Mouse (Mus musculus) midbrain, embryonic 12.5 days (tissue): ENCODE results near the gene Tnfrsf25. TPM values are rescaled to one million over a fixed set of nuclear protein-coding genes. Genes with fewer than 3 reads are reported as not detected.

Experiments used
- ATAC-seq: fragments of 200-750 bp; cut with Nextera tagmentation; 2 replicates; pipeline ENCODE4 v1.8.0; 2017; ENCODE audit warnings: low read depth, moderate TSS enrichment, moderate library complexity; ENCODE audit not compliant: low FRiP score
- H3K27ac ChIP-seq: fragments of 300-500 bp; sonication (generic); replicated peaks from 2 replicates; pipeline ENCODE4 v1.5.1; 2016; ENCODE audit warnings: mild to moderate bottlenecking
- H3K27me3 ChIP-seq: fragments of 300-500 bp; sonication (generic); 2 replicates; pipeline ENCODE4 v1.6.1; 2016; ENCODE audit warnings: mild to moderate bottlenecking
- H3K36me3 ChIP-seq: fragments of 300-500 bp; sonication (generic); 2 replicates; pipeline ENCODE4 v1.6.1; 2016
- H3K4me1 ChIP-seq: fragments of 300-500 bp; sonication (generic); 2 replicates; pipeline ENCODE4 v1.6.1; 2016
- H3K4me2 ChIP-seq: fragments of 300-500 bp; sonication (generic); replicated peaks from 2 replicates; pipeline ENCODE4 v1.6.1; 2016; ENCODE audit warnings: mild to moderate bottlenecking, moderate library complexity
- H3K4me3 ChIP-seq: fragments of 300-500 bp; sonication (generic); 2 replicates; pipeline ENCODE4 v1.5.1; 2016; ENCODE audit warnings: mild to moderate bottlenecking
- H3K9ac ChIP-seq: fragments of 300-500 bp; sonication (generic); replicated peaks from 2 replicates; pipeline ENCODE4 v1.6.1; 2016; ENCODE audit warnings: mild to moderate bottlenecking, moderate library complexity
- H3K9me3 ChIP-seq: fragments of 300-500 bp; sonication (generic); 2 replicates; pipeline ENCODE4 v1.6.1; 2016; ENCODE audit warnings: mild to moderate bottlenecking
- WGBS: fragments of 180-500 bp; shearing (Covaris S2); methylation state at CpG from one replicate; pipeline ENCODE4 v1.1.7; 2016; 5-methylcytosine and 5-hydroxymethylcytosine counted together
- polyA plus RNA-seq: library from polyadenylated mRNA; unstranded; fragments of >200 nt; fragmentation: Nextera tagmentation; extraction: Ambion mirVana; gene quantifications from 2 replicates; pipeline ENCODE4 v1.2.1, GENCODE M21; 2016

Gene Tnfrsf25
- polyA plus RNA-seq, 1 experiment from 2014 or later, result 0.83 TPM

DNA sequence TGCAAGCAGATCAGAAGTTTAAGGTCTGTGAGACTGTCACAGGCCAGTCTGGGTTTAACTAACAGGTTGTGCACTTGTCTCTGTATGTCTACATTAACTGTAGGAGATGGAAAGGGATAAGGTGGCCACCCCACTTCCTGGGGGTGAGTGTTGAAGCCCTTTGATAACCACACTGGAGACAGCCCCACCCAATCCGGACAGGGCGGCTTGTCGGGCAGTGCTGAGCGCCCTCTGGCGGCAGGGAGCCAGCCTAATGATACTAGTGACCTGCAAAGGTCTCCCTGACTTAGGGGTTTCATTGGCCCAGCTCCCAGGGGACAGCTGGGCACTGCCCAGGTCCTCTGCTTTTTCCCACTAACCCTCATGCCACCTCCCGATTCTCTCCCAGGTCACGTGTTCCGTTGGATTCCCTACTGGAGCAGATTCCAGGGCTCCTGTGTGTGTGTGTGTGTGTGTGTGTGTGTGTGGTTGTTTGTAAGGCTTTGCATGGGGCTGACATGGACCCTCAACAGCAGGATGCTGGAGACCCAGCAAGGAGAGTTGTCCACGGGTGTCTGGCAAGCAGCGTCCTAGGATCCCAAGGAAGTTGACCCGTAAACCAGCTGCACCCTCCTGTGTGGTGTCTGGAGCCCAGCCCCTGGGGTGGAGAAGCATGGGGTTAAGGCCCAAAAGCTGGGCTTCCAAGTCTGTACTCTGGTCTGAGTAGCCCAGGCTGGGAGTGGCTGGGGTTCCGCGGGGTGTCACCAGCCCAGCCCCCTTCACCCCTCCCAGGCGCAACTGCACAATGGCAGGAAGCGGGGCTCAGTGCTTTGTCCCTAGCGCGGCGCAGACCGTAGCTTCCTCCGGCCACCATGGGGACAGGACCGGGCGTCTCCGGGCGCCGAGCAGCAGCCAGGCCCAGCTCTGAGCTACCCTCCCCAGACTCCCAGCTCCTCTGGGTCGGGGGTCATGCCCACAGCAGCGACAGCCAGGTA lies 19.5 kb upstream of the Tnfrsf25 start:
- Histone ChIP-seq H3K9ac (no peak overlapping the region), H3K4me2 (0 out of 2 replicates have a peak overlapping the region, but pooled peaks have one; percentile 13), H3K4me1 (peaks cover 9% of the 10 kb centered on the region), H3K27me3 (peaks cover 12% of the 10 kb centered on the region), H3K36me3 (no peaks in the 10 kb centered on the region), H3K4me3 (0 out of 2 replicates have a peak overlapping the region, but pooled peaks have one; percentile 3), H3K27ac (no peak overlapping the region), H3K9me3 (no peaks in the 10 kb centered on the region)
- ATAC-seq, result 0 out of 2 replicates have a peak, but pooled peaks have one; percentile 30
- 25% methylated on average over 27 of the region's 27 CpGs for WGBS

DNA sequence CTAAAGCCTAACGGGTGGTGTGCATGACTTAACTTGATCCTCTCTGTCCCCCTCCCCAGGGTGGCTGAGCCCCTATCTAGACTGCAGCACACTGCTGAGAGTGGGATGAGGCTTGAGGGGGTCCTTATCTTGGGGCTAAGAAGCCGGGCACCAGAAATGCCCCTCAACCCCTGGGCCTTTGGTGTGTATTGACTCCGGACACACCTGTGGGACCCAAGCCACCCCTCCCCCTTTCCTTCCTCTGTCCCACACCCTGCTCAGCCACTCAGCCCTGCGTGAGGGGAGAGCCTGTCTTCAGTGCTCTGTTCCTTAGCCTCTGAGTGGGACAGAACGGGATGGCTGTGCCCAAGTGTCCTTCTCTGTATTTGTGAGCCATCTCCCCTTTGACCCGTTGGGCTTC lies 18.8 kb upstream of the Tnfrsf25 start:
- Histone ChIP-seq H3K27ac (no peak overlapping the region), H3K9ac (no peak overlapping the region), H3K27me3 (peaks cover 12% of the 10 kb centered on the region), H3K9me3 (no peaks in the 10 kb centered on the region), H3K36me3 (0 out of 2 replicates have a peak, but pooled peaks cover 2% of the 10 kb centered on the region), H3K4me3 (0 out of 2 replicates have a peak overlapping the region, but pooled peaks have one; percentile 3), H3K4me2 (0 out of 2 replicates have a peak overlapping the region, but pooled peaks have one; percentile 13), H3K4me1 (peaks cover 9% of the 10 kb centered on the region)
- 31% methylated on average over 6 of the region's 6 CpGs for WGBS
- ATAC-seq, result no peak

DNA sequence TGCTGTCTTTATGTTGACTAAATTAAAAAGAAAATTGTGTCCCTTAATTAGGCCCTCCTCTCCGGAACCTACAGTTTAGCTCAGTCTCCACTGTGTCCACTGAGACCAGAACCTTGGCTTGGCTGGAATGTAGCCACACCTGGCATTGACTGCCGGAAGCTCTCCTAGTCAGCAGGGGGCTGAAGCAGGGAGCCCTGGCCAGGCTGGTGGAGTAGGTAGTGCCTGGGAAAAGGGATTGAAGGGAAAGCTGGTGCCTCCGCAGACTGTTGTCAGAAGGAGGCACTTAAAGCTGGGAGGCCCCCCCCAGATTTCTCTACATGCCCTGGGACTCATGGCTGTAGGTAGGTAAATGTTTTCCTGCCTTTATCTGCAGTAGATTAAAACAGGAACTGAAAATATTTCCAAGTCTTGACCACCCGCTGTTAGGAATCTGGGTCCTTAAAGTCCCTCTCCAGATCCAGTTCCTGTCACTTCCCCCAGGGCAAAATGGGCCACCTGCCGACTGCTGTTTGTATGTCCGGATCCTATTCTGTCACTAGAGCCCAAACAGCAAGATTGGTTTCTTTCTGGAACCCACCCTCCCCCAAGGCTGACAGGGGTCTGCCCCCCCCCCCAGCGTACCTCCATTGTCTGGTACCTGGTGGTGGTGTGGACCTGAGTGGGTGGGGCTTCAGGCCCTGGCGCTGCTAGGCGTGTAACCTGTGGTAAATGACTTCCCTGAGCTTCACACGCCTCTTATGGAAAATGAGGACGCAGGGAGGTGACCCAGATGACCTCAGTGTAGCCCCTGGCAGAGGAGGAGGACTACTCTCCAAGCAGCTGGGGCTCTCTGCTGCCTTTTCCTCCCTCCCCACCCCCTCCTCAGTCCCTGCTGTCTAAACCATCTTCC lies 17.6 kb upstream of the Tnfrsf25 start:
- Histone ChIP-seq H3K4me2 (no peak overlapping the region), H3K9me3 (no peaks in the 10 kb centered on the region), H3K36me3 (0 out of 2 replicates have a peak, but pooled peaks cover 3% of the 10 kb centered on the region), H3K4me3 (no peak overlapping the region), H3K4me1 (peaks cover 9% of the 10 kb centered on the region; the same call in 1 of the 2 replicates), H3K9ac (no peak overlapping the region), H3K27ac (no peak overlapping the region), H3K27me3 (peaks cover 12% of the 10 kb centered on the region)
- 24% methylated on average over 11 of the region's 11 CpGs for WGBS
- ATAC-seq, result no peak

DNA sequence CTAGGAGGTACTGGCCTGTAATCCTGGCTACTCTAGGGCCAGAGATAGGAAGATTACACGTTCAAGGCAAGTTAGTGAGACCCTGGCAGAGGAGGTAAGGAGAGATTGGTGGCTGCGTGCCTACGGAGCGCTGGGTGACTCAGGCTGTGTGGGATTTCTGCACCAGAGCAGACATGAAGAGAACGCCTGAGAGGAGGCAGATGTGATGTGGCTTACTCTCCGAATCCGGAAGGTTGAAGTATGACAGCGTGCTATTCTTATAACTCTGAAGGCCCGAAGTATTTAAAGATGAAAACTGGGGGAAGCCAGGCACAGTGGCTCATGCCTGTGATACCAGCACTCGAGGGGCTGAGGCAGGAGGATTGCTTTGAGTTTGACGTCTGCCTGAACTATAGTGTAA lies 15.2 kb upstream of the Tnfrsf25 start:
- Histone ChIP-seq H3K9me3 (no peaks in the 10 kb centered on the region), H3K27ac (no peak overlapping the region), H3K4me1 (peaks cover 9% of the 10 kb centered on the region; the same call in 1 of the 2 replicates), H3K27me3 (peaks cover 12% of the 10 kb centered on the region), H3K4me3 (no peak overlapping the region), H3K4me2 (no peak overlapping the region), H3K9ac (no peak overlapping the region), H3K36me3 (peaks cover 12% of the 10 kb centered on the region; the same call in 1 of the 2 replicates)
- WGBS, result 83% methylated on average over 11 of the region's 11 CpGs
- ATAC-seq, result no peak

DNA sequence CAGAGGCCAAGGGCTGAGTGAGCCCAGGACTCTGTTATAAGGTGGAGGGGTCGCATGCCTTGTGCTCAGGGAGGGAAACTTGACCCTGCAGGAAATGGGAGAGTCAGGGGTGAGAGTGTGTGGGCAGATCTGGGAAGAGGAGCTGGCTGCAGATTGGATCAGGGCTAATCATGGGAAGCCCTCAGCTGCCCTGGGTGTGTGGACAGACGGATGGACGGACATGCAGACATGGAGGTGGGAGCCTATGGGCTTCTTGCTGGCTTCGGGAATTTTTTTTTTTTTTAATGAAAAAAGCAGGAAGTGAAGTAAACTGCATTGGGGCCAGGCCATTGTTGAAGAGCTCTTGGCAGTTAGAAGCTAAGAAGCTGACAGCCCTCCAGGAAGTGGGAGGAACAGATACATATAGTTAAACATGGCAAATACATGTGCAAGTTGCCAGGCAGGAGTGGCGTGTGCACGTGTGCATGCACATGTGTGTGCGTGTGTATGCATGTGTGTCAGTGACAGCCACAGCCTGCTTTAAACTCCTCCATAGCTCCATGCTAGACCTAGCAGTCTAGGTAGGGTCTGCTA lies 14.6 kb upstream of the Tnfrsf25 start:
- H3K27ac ChIP-seq, result no peak overlapping the region
- 85% methylated on average over 7 of the region's 7 CpGs for WGBS

DNA sequence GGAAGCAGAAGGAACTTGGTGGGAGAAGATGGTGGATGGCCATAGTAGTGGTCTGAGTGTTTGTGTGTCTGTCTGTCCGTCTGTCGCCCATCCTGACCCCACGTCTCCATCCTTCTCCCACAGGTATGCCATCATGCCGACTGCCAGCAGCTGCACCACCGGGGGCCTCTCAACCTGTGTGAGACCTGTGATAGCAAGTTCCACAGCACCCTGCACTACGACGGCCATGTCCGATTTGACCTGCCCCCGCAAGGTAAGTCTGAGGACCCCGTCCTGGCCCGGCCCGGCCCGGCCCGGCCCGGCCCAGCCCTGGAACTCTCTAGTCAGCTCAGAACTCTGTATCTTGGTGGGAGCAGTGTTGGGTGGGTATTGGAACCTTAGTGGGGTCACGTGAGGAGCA lies 13.8 kb upstream of the Tnfrsf25 start:
- no peak overlapping the region for H3K4me3 ChIP-seq

More for the DNA sequence above, 14.6 kb upstream of the Tnfrsf25 start:
- Histone ChIP-seq H3K27me3 (peaks cover 10% of the 10 kb centered on the region), H3K4me3 (no peak overlapping the region), H3K4me2 (no peak overlapping the region), H3K9ac (no peak overlapping the region), H3K36me3 (peaks cover 12% of the 10 kb centered on the region; the same call in 1 of the 2 replicates), H3K4me1 (peaks cover 8% of the 10 kb centered on the region; the same call in 1 of the 2 replicates), H3K9me3 (no peaks in the 10 kb centered on the region)
- ATAC-seq, result no peak

DNA sequence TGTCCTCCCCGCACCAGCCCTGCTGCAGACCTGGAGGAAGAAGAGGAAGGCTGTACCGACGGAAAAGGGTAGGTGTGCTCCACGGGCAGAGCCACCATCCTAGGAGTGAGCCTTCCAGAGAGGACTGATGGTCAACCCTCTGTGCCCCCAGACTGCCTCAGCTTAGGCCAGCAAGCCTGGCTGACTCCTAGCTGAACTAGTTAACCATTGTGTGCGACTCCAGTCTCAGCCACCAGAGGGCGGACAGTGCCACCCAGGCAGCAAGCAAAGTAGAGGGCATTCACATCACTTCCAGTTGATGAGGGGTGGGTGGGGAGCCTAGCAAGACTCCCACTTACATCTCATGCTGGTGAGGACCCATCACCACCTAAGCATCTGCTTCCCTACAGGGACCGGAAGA lies 12.7 kb upstream of the Tnfrsf25 start:
- no peaks in the 10 kb centered on the region for H3K9me3 ChIP-seq
- H3K4me1 ChIP-seq, result peaks cover 12% of the 10 kb centered on the region
- H3K9ac ChIP-seq, result no peak overlapping the region
- ATAC-seq, result no peak
- no peak overlapping the region for H3K4me2 ChIP-seq
- 32% methylated on average over 7 of the region's 7 CpGs for WGBS
- no peak overlapping the region for H3K4me3 ChIP-seq
- peaks cover 10% of the 10 kb centered on the region for H3K27me3 ChIP-seq
- H3K27ac ChIP-seq, result no peak overlapping the region
- peaks cover 12% of the 10 kb centered on the region; the same call in 1 of the 2 replicates for H3K36me3 ChIP-seq

More for the DNA sequence above, 13.8 kb upstream of the Tnfrsf25 start:
- Histone ChIP-seq H3K9ac (no peak overlapping the region), H3K36me3 (peaks cover 12% of the 10 kb centered on the region; the same call in 1 of the 2 replicates), H3K27me3 (peaks cover 5% of the 10 kb centered on the region), H3K4me2 (no peak overlapping the region), H3K27ac (no peak overlapping the region), H3K4me1 (peaks cover 1% of the 10 kb centered on the region; the same call in 1 of the 2 replicates), H3K9me3 (no peaks in the 10 kb centered on the region)
- ATAC-seq, result no peak
- WGBS, result 92% methylated on average over 16 of the region's 16 CpGs

DNA sequence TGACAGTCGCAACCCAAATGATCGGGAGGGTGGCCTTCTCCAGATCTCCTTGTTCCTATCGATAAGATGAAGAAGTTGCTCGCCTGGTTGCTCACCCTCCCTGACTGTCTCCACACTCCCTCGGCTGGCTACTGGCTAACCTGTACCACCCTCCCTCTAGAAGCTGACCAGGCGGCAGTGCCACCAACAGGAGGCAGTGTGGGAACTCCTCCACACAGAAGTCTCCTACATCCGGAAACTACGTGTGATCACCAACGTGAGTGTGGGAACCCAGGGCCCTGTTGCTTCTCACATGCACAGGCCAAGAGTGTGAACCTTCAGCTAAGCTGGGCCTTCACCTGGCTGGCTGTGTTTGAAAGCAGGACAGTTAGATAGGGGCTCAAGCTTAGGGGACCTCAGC lies 9.0 kb upstream of the Tnfrsf25 start:
- Histone ChIP-seq H3K4me3 (no peak overlapping the region), H3K9ac (no peak overlapping the region), H3K27ac (no peak overlapping the region), H3K36me3 (peaks cover 15% of the 10 kb centered on the region; the same call in 1 of the 2 replicates), H3K9me3 (no peaks in the 10 kb centered on the region), H3K4me2 (no peak overlapping the region), H3K4me1 (peaks cover 18% of the 10 kb centered on the region), H3K27me3 (peaks cover 23% of the 10 kb centered on the region)
- ATAC-seq, result no peak
- 53% methylated on average over 9 of the region's 9 CpGs for WGBS

DNA sequence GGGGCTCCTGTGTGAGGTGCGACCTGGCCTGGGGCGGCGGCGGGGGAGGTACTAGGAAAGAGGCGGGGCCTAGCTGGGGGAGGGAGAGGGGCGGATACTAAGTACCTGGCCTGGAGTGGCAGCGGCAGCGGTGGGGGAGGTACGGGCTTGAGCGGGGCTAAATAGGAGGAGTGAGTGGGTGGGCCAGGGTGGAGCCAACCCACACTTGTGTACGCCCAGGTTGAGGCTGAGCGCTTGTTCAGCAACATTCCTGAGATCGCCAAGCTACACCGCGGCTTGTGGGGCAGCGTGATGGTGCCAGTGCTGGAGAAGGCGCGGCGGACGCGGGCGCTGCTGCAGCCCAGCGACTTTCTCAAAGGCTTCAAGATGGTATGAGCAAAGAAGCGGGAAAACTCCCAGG lies 8.2 kb upstream of the Tnfrsf25 start:
- H3K27me3 ChIP-seq, result peaks cover 27% of the 10 kb centered on the region
- WGBS, result 5% methylated on average over 24 of the region's 24 CpGs
- peak; percentile 62 for ATAC-seq
- peak overlapping the region; percentile 39 for H3K4me3 ChIP-seq
- H3K9ac ChIP-seq, result peak overlapping the region; percentile 46
- H3K9me3 ChIP-seq, result no peaks in the 10 kb centered on the region
- H3K4me2 ChIP-seq, result peak overlapping the region; percentile 74
- H3K36me3 ChIP-seq, result peaks cover 12% of the 10 kb centered on the region; the same call in 1 of the 2 replicates
- peaks cover 18% of the 10 kb centered on the region for H3K4me1 ChIP-seq
- 0 out of 2 replicates have a peak overlapping the region, but pooled peaks have one; percentile 17 for H3K27ac ChIP-seq

DNA sequence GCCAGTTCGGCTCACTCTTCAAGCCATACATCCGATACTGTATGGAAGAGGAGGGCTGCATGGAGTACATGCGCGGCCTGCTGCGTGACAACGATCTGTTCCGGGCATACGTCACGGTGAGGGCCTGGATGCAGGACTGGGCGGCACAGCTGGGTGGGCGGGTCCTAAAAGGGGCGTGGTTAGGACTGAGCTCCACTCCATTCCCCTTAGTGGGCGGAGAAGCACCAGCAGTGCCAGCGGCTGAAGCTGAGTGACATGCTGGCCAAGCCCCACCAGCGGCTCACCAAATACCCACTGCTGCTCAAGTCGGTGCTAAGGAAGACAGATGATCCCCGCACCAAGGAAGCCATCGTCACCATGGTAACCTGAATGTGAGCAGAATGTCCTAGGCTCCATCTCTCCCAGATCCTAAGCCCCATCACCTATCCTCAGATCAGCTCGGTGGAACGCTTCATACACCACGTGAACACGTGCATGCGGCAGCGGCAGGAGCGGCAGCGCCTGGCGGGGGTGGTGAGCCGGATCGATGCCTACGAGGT lies 7.7 kb upstream of the Tnfrsf25 start:
- WGBS, result 4% methylated on average over 30 of the region's 30 CpGs
- peak; percentile 95 for ATAC-seq
- Histone ChIP-seq H3K4me3 (peak overlapping the region; percentile 39), H3K9ac (peak overlapping the region; percentile 46), H3K36me3 (peaks cover 12% of the 10 kb centered on the region), H3K4me2 (peak overlapping the region; percentile 74), H3K27me3 (peaks cover 31% of the 10 kb centered on the region), H3K4me1 (peaks cover 18% of the 10 kb centered on the region), H3K9me3 (no peaks in the 10 kb centered on the region), H3K27ac (0 out of 2 replicates have a peak overlapping the region, but pooled peaks have one; percentile 17)

DNA sequence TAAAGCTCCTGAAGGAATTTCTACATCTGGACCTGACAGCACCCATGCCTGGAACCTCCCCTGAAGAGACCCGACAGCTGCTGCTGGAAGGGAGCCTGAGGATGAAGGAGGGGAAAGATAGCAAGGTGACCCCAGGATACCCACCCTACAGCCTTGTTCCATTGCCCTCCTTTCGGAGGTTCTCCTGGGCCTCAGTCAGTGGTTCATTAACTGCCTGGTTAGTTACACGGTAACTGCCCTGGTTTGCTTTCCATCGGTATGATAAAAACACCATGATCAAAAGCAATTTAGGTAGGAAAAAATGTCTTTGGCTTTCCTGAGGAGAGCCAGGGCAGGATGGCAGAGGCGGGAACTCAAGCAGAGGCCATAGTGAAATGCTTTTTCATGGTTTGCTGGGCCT lies 7.1 kb upstream of the Tnfrsf25 start:
- no peaks in the 10 kb centered on the region for H3K9me3 ChIP-seq
- peak overlapping the region; percentile 46; the same call in 1 of the 2 replicates for H3K9ac ChIP-seq
- H3K27ac ChIP-seq, result no peak overlapping the region
- 87% methylated on average over 5 of the region's 5 CpGs for WGBS
- peak overlapping the region; percentile 74 for H3K4me2 ChIP-seq
- no peak for ATAC-seq
- H3K27me3 ChIP-seq, result peaks cover 37% of the 10 kb centered on the region
- H3K4me1 ChIP-seq, result peaks cover 18% of the 10 kb centered on the region
- H3K4me3 ChIP-seq, result 0 out of 2 replicates have a peak overlapping the region, but pooled peaks have one; percentile 39
- H3K36me3 ChIP-seq, result peaks cover 11% of the 10 kb centered on the region
